ENCODE assay signal across 19 mouse cellular contexts in the genomic region with DNA sequence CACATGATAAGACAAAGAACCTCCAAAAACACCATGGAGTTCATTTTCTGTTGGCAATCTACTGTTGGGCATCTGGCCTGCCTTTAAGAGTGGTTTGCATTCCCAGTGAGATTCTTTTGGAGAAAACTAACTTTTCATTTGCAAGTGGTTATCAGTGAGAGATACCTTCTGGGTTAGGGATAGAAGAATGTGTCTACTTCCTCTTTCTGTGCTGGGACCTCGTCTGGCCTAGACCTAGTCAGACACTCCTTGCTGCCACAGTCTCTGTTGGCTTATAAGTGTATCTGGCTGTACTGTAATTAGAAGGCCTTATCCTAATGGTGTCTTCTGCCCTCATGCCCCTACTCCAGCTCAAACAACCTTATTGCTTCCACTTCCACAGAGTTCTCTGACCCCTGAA.
"Had no signal": no experiment of that assay in that cellular context is flagged by ENCODE, and none has a peak within 500 bp of the region (broad histone marks: within the 10 kb centered on the region; RNA-seq: fewer than 3 reads in every experiment).

No protein-coding gene starts in this region.

- H3K4me1 ChIP-seq: liver, embryonic 13.5 days; midbrain, embryonic 10.5 days; midbrain, embryonic 13.5 days; neural tube, embryonic 12.5 days; neural tube, embryonic 15.5 days had no signal

- H3K9me3 ChIP-seq: liver, embryonic 13.5 days; midbrain, embryonic 10.5 days; midbrain, embryonic 13.5 days; neural tube, embryonic 12.5 days; neural tube, embryonic 15.5 days had no signal

- H3K4me2 ChIP-seq: liver, embryonic 13.5 days; midbrain, embryonic 13.5 days; neural tube, embryonic 12.5 days; neural tube, embryonic 15.5 days had no signal

- H3K9ac ChIP-seq: liver, embryonic 13.5 days; midbrain, embryonic 13.5 days; neural tube, embryonic 12.5 days; neural tube, embryonic 15.5 days had no signal

- H3K27me3 ChIP-seq: liver, embryonic 13.5 days; midbrain, embryonic 13.5 days; neural tube, embryonic 12.5 days; neural tube, embryonic 15.5 days had no signal

- H3K36me3 ChIP-seq: liver, embryonic 13.5 days; midbrain, embryonic 10.5 days; midbrain, embryonic 13.5 days; neural tube, embryonic 12.5 days; neural tube, embryonic 15.5 days had no signal

- H3K27ac ChIP-seq: liver, embryonic 13.5 days; midbrain, embryonic 10.5 days; midbrain, embryonic 13.5 days; neural tube, embryonic 12.5 days; neural tube, embryonic 15.5 days; stomach, postnatal 0 days had no signal

- H3K4me3 ChIP-seq: liver, embryonic 13.5 days; midbrain, embryonic 10.5 days; midbrain, embryonic 13.5 days; neural tube, embryonic 12.5 days; neural tube, embryonic 15.5 days had no signal

- DNase-seq: kidney, adult 11 months; kidney, adult 8-10 months; kidney, postnatal 14 days; kidney, postnatal 4 days; liver, embryonic 13.5 days; lung, adult 2 months; lung, postnatal 36 days; right cerebral cortex, adult 18-20 months; right cerebral cortex, postnatal 14 days; right cerebral cortex, postnatal 4 days; thymus, adult 2 months; thymus, postnatal 14 days; thymus, postnatal 4 days had no signal

- ATAC-seq: midbrain, embryonic 13.5 days; midbrain, embryonic 16.5 days had no signal
